Mouse (Mus musculus) hindbrain, embryonic 15.5 days (tissue): ENCODE measurements around the gene L2hgdh. TPM values are rescaled to one million over a fixed set of nuclear protein-coding genes. Genes with fewer than 3 reads are reported as not detected.

Source experiments
- ATAC-seq: fragments of 200-750 bp; cut with Nextera tagmentation; 2 replicates; pipeline ENCODE4 v1.8.0; 2017; ENCODE audit warnings: low read depth, moderate number of reproducible peaks, moderate TSS enrichment; ENCODE audit not compliant: low FRiP score
- H3K27ac ChIP-seq: fragments of 300-500 bp; sonication (generic); replicated peaks from 2 replicates; pipeline ENCODE4 v1.5.1; 2015; ENCODE audit warnings: mild to moderate bottlenecking, inconsistent platforms
- H3K27me3 ChIP-seq: fragments of 300-500 bp; sonication (generic); 2 replicates; pipeline ENCODE4 v1.6.1; 2015; ENCODE audit warnings: control low read depth, inconsistent platforms
- H3K36me3 ChIP-seq: fragments of 300-500 bp; sonication (generic); 2 replicates; pipeline ENCODE4 v1.6.1; 2015; ENCODE audit warnings: control low read depth, inconsistent platforms
- H3K4me1 ChIP-seq: fragments of 300-500 bp; sonication (generic); replicated peaks from 2 replicates; pipeline ENCODE4 v1.6.1; 2015; ENCODE audit warnings: control low read depth, inconsistent platforms
- H3K4me2 ChIP-seq: fragments of 300-500 bp; sonication (generic); 2 replicates; pipeline ENCODE4 v1.6.1; 2015; ENCODE audit warnings: moderate library complexity, mild to moderate bottlenecking, inconsistent platforms
- H3K4me3 ChIP-seq: fragments of 300-500 bp; sonication (generic); 2 replicates; pipeline ENCODE4 v1.5.1; 2015; ENCODE audit warnings: mild to moderate bottlenecking, inconsistent platforms
- H3K9ac ChIP-seq: fragments of 300-500 bp; sonication (generic); 2 replicates; pipeline ENCODE4 v1.6.1; 2015; ENCODE audit warnings: inconsistent platforms
- H3K9me3 ChIP-seq: fragments of 300-500 bp; sonication (generic); 2 replicates; pipeline ENCODE4 v1.6.1; 2016; ENCODE audit warnings: control low read depth, inconsistent platforms
- WGBS: fragments of 180-500 bp; shearing (Covaris S2); methylation state at CpG from one replicate; pipeline ENCODE4 v1.1.7; 2015; 5-methylcytosine and 5-hydroxymethylcytosine counted together
- polyA plus RNA-seq: library from polyadenylated mRNA; unstranded; fragments of >200 nt; fragmentation: Nextera tagmentation; extraction: Ambion mirVana; gene quantifications from 2 replicates; pipeline ENCODE4 v1.2.1, GENCODE M21; 2015

The L2hgdh gene
- polyA plus RNA-seq, 1 experiment from 2014 or later = 12.5 TPM

DNA sequence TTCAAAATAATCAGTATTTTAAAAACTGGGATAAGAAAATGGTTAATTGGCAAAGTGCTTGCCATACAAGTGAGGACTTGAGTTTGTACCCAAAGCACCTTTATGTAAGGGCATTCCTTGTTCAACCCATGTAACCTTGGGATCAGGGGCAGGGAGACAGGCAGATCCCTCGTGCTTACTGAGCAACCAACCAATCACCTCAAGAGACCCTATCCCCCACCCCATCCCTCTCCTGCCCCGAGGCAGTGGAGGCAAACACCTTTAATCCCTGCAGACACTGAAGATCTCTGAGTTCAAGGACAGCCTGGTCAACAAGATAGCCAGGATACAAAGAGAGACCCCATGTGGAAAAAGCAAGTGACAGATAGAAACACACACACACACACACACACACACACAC lies 1.3 kb downstream of the L2hgdh start:
- WGBS = 73% methylated on average over 2 of the region's 2 CpGs
- H3K27me3 ChIP-seq = no peaks in the 10 kb centered on the region
- H3K36me3 ChIP-seq = peaks cover 22% of the 10 kb centered on the region
- peak overlapping the region; percentile 55 for H3K4me3 ChIP-seq
- ATAC-seq = no peak
- H3K9ac ChIP-seq = no peak overlapping the region
- H3K4me1 ChIP-seq = peaks cover 17% of the 10 kb centered on the region
- peaks cover 6% of the 10 kb centered on the region; the same call in 1 of the 2 replicates for H3K9me3 ChIP-seq
- no peak overlapping the region for H3K27ac ChIP-seq
- H3K4me2 ChIP-seq = peak overlapping the region; percentile 64

DNA sequence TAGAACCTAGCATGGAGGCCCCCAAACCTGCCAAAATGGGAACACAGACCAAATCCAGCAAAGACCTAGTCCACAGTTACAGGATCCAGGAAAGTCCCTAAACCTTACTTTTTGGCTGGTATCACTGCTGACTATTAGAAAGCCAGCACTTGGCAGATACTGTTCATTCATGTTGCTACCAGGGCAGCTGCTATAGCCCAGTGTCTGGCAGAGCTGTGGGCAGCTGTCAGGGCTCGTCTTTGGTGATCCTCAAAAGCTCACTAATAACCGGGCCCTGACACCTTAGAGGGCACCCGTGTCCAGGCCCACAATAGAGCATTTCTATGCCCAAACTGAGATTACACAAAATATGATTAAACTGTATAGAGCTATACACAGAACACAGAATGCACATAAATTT lies 1.8 kb downstream of the L2hgdh start:
- no peak for ATAC-seq
- 86% methylated on average over 3 of the region's 3 CpGs for WGBS
- Histone ChIP-seq H3K9ac (no peak overlapping the region), H3K36me3 (peaks cover 26% of the 10 kb centered on the region), H3K27me3 (no peaks in the 10 kb centered on the region), H3K9me3 (peaks cover 6% of the 10 kb centered on the region; the same call in 1 of the 2 replicates), H3K27ac (no peak overlapping the region), H3K4me1 (peaks cover 17% of the 10 kb centered on the region), H3K4me2 (no peak overlapping the region), H3K4me3 (no peak overlapping the region)

DNA sequence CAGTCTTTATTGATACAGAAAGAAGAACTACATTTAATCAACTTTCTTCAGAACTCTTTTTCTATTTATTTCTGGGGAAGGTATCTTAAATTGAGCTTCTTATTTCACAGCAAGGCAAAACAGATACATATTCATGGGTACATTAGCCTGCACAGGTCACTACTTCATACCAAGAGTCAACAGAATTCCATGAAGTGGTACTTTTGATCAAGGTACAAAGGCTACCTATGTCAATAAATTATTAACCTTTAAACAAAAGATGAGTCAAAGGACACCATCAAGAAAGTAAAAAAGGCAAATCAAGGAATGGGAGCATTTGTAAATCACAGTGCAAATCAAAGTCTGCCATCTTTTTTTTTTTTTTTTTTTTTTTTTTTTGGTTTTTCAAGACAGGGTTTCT lies 11.0 kb downstream of the L2hgdh start:
- H3K27me3 ChIP-seq = no peaks in the 10 kb centered on the region
- no peak overlapping the region for H3K4me3 ChIP-seq
- peaks cover 25% of the 10 kb centered on the region for H3K36me3 ChIP-seq
- no peak overlapping the region for H3K27ac ChIP-seq
- no peaks in the 10 kb centered on the region for H3K9me3 ChIP-seq
- H3K4me2 ChIP-seq = no peak overlapping the region
- ATAC-seq = no peak
- H3K9ac ChIP-seq = no peak overlapping the region
- no peaks in the 10 kb centered on the region for H3K4me1 ChIP-seq

DNA sequence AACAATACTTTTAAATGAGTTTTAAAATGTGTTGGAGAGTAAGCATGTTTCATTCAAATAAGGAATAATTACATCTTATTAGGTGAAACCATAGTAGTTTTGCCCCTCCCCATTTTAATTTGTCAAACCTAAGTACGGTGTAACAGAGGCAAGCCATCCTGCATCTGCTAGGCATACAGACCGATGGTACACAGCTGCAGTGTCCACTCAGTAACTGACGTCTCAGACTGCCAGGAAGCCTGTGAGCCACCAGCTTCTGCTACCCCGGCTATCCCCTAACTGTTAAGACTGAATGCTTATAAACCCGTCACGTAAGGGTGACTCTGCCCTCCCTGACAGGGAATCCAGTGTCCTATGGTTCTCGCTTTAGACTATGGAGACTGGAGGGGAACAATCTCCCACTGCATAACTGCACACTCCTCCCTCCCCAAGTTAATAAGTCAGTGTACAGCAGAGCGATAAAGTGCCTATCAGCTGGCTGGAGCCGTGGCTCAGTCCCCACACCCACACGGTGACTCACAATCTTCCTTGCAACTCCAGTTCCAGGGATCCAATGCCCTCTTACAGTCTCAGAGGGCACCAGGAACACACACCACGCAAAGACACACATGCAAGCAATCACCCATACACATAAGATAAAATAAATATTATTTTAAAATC lies 19.7 kb downstream of the L2hgdh start:
- Histone ChIP-seq H3K36me3 (peaks cover 6% of the 10 kb centered on the region), H3K9me3 (no peaks in the 10 kb centered on the region), H3K27ac (no peak overlapping the region), H3K4me2 (no peak overlapping the region), H3K4me1 (no peaks in the 10 kb centered on the region), H3K9ac (no peak overlapping the region), H3K4me3 (no peak overlapping the region), H3K27me3 (no peaks in the 10 kb centered on the region)
- ATAC-seq = no peak
- WGBS = 89% methylated on average over 11 of the region's 11 CpGs

DNA sequence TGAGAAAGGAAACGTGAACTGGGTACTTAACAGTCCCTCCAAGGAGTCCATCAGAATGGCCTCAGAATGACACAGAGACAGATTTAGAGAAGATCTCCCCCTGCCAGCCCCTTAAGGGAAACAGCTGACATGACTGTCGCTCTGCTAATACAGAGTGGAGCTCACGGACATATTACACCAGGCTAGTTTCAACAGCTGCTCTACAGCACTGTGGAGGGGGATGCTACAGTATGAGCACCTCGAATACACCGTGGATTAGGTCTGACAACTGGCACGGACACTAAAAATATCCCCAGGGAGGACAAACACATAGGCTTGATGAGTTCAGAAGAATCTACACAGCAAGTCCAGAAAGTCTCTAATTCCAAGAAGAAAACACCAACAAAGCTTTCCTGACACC lies 26.3 kb downstream of the L2hgdh start:
- 89% methylated on average over 6 of the region's 6 CpGs for WGBS
- Histone ChIP-seq H3K4me1 (no peaks in the 10 kb centered on the region), H3K4me3 (no peak overlapping the region), H3K9me3 (no peaks in the 10 kb centered on the region), H3K27me3 (no peaks in the 10 kb centered on the region), H3K4me2 (no peak overlapping the region), H3K27ac (no peak overlapping the region), H3K36me3 (peaks cover 13% of the 10 kb centered on the region; the same call in 1 of the 2 replicates), H3K9ac (no peak overlapping the region)
- no peak for ATAC-seq

DNA sequence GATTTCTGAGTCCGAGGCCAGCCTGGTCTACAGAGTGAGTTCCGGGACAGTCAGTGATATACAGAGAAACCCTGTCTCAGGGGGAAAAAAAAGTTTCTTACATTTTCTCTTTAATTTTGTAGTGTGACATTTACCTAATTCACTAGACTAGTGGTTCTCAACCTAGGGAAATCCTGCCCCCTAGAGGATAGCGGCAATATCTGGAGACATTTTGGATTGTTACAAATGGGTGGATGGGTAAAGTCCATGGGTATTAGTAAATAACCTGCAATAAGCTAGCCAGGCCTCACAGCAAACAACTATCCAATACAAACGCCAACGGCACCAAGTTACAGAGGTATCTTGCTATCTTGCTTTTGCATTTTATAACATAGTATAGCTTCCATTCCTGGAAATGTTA lies 27.9 kb downstream of the L2hgdh start:
- no peak for ATAC-seq
- WGBS = 73% methylated on average over 5 of the region's 5 CpGs

DNA sequence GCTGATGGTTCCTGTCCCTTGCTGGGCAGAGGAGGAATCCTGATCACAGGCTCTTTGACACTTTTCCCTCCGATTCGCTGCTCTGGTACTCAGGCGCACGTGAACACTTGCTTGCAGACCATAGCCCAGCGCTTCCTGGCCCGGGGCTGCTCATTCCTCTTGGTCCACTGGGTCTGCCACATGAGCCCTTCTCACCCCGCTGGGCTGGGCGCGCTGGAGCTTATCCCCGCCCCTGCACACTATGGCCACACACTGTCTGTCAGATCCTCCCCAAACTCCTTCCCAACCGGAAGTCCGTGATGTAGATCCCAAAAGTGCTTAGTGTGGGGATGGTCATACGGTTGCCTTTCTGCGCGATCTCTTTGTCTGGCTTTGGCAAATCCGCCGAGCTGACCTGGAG lies 31.2 kb downstream of the L2hgdh start:
- WGBS = 77% methylated on average over 17 of the region's 17 CpGs
- H3K4me2 ChIP-seq = no peak overlapping the region
- no peaks in the 10 kb centered on the region for H3K36me3 ChIP-seq
- no peaks in the 10 kb centered on the region for H3K4me1 ChIP-seq
- ATAC-seq = no peak
- no peak overlapping the region for H3K4me3 ChIP-seq
- no peak overlapping the region for H3K9ac ChIP-seq
- no peaks in the 10 kb centered on the region for H3K9me3 ChIP-seq
- H3K27me3 ChIP-seq = no peaks in the 10 kb centered on the region
- no peak overlapping the region for H3K27ac ChIP-seq

More for the DNA sequence above, 27.9 kb downstream of the L2hgdh start:
- no peak overlapping the region for H3K4me3 ChIP-seq
- no peaks in the 10 kb centered on the region for H3K4me1 ChIP-seq
- no peak overlapping the region for H3K27ac ChIP-seq
- peaks cover 13% of the 10 kb centered on the region; the same call in 1 of the 2 replicates for H3K36me3 ChIP-seq
- no peaks in the 10 kb centered on the region for H3K27me3 ChIP-seq
- no peak overlapping the region for H3K4me2 ChIP-seq
- H3K9ac ChIP-seq = no peak overlapping the region
- no peaks in the 10 kb centered on the region for H3K9me3 ChIP-seq

DNA sequence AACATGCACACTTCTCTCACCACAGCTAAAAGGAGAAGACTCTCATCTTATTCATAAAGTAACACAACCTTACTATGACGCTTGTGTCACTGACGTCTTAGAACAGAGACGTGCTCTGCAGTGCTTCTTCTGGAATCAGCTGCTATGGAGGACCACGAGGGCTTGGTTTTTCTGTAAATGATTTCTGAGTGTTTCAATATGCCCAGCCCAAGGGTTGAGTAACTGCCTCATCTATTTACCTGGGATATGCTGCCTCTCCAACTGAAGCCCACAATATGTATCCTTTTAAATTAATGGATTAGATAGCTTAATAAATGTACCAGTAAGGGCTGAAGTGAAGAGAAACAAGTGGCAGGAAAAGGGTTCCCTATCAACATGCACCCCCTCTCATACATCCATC lies 34.0 kb downstream of the L2hgdh start:
- H3K27me3 ChIP-seq = no peaks in the 10 kb centered on the region
- H3K36me3 ChIP-seq = no peaks in the 10 kb centered on the region
- no peak overlapping the region for H3K27ac ChIP-seq
- no peak overlapping the region for H3K4me3 ChIP-seq
- ATAC-seq = no peak
- H3K4me1 ChIP-seq = no peaks in the 10 kb centered on the region
- WGBS = 94% methylated on average over 4 of the region's 4 CpGs
- H3K9ac ChIP-seq = no peak overlapping the region
- H3K4me2 ChIP-seq = no peak overlapping the region
- H3K9me3 ChIP-seq = no peaks in the 10 kb centered on the region

DNA sequence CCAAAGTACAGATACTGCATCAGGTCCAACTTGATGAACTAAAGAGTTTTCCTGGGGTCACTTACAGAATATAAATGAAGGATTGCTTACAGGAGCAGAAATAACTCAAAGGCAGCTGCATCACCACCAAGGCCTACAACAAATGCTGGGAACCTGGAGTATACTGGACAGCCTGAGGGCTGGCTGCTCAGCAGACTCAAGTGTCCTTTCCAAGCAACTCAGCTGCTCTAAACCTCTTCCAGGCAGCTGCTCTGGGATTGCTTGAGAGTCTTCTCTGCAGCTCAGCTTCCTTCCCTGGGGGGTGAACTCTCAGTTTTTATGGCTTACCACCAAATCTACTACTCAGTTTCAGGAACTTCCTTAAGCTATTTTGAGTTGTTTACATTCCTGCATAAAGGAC lies 35.6 kb downstream of the L2hgdh start:
- Histone ChIP-seq H3K4me1 (no peaks in the 10 kb centered on the region), H3K4me2 (no peak overlapping the region), H3K27ac (no peak overlapping the region), H3K4me3 (no peak overlapping the region), H3K9ac (no peak overlapping the region), H3K27me3 (no peaks in the 10 kb centered on the region), H3K36me3 (no peaks in the 10 kb centered on the region), H3K9me3 (no peaks in the 10 kb centered on the region)
- no peak for ATAC-seq

DNA sequence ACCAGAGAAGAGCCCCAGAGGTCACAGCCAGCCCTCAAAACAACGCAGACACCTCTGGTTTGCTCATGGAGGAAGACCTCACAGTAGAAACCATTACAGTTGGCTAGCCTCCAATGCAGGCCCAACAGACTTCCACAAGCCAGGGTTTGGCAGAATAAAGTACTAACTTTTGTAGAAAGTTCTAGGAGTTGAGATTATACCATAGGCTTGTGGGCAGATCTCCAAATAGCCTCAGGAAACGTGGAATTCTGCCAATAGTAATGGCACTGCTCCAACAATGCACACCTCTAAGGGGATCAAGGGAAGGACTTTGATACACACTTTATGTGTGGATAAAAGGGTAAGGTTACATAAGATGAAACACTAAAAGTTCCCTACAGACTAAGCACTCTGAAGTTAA lies 36.3 kb downstream of the L2hgdh start:
- 62% methylated on average over 2 of the region's 2 CpGs for WGBS
- Histone ChIP-seq H3K4me1 (no peaks in the 10 kb centered on the region), H3K27ac (no peak overlapping the region), H3K9ac (no peak overlapping the region), H3K36me3 (no peaks in the 10 kb centered on the region), H3K4me2 (no peak overlapping the region), H3K27me3 (no peaks in the 10 kb centered on the region), H3K9me3 (no peaks in the 10 kb centered on the region), H3K4me3 (no peak overlapping the region)
- no peak for ATAC-seq

DNA sequence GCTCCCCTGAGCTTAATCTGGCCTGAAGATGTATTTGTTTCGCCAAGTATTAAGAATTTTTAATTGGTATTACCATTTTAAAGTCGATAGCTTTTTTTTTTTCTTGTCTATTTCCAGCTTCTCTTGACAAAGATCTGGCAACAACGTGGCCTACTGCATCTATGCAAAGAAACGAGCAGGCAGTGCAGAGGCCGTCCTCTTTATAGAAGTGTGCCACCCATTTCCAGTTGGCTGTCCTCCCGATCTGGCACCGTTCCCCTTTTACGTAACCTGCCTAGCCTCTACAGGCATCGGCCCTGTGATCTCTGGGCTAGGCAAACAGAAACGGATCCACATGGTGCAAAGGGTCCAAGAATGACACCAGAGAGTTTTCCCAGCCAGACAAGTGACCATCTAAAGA lies 41.1 kb downstream of the L2hgdh start:
- whole genome bisulfite sequencing = 40% methylated on average over 10 of the region's 10 CpGs
- no peak for ATAC-seq
- Histone ChIP-seq H3K4me3 (no peak overlapping the region), H3K9me3 (no peaks in the 10 kb centered on the region), H3K27me3 (no peaks in the 10 kb centered on the region), H3K9ac (no peak overlapping the region), H3K4me1 (peaks cover 22% of the 10 kb centered on the region), H3K4me2 (no peak overlapping the region), H3K27ac (no peak overlapping the region), H3K36me3 (no peaks in the 10 kb centered on the region)

DNA sequence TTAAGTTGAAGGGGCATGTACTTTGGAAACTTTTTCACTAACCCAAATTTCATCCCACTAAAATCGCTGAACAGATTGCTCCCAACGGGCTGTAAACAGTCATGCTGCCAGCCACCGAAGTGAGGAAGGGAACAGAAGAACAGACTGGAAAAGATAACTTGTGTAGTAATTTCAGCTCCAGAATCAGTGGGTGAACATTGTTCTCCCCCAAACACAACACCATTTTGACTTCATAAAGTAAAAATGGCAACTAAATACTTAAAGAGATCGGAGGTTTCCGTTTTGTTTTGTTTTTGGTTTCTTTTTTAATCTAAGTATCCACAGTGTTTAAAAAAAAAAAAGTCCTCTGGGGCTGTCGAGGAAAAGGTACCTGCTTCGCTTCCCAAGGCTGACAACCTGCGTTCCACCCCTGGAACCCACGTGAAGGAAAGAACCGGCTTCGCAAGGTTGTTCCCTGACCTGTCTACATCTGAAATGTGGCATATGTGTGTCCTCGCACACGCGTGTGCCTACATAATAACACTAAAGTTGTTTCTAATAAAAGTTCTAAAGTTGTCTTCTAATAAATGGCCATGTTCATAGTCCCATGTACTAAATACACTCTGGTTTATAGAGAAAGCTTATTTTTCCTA lies 41.8 kb downstream of the L2hgdh start:
- Histone ChIP-seq H3K27me3 (no peaks in the 10 kb centered on the region), H3K27ac (no peak overlapping the region), H3K9me3 (no peaks in the 10 kb centered on the region), H3K4me3 (peak overlapping the region; percentile 98), H3K36me3 (no peaks in the 10 kb centered on the region), H3K9ac (peak overlapping the region; percentile 94; the same call in 1 of the 2 replicates), H3K4me2 (peak overlapping the region; percentile 69), H3K4me1 (peaks cover 22% of the 10 kb centered on the region)
- WGBS = 52% methylated on average over 14 of the region's 14 CpGs
- ATAC-seq = no peak
